In genomic region chr13:40025816-40026215, GRCm38 (mm10) we compare ENCODE assay signal across 17 mouse cellular contexts.
DNase-seq lines count a peak whose midpoint lies in the region; TF ChIP-seq lines count a peak whose summit lies in the region.
"Had no signal": no experiment of that assay in that cellular context is flagged by ENCODE, and none has a peak within 500 bp of the region (broad histone marks: within the 10 kb centered on the region; RNA-seq: fewer than 3 reads in every experiment).

No protein-coding gene starts in this region.

- TF ChIP-seq CTCF in thymus, adult 2 months (IDR thresholded peaks at IDR 0.05; ENCODE audit: borderline replicate concordance, control insufficient read depth, extremely low read depth, insufficient read depth, low read length, poor library complexity) = no peak

- H3K27me3 ChIP-seq in thymus, adult 2 months (ENCODE audit: control insufficient read depth, insufficient read depth, low read length) = no peaks in the 10 kb centered on the region
- H3K27me3 ChIP-seq: CH12.LX, Patski had no signal

- no peak for TF ChIP-seq POLR2A in thymus, adult 2 months (IDR thresholded peaks at IDR 0.05; ENCODE audit: control insufficient read depth, extremely low read depth, insufficient read depth, low read length, poor library complexity)

- H3K27ac ChIP-seq in thymus, adult 2 months (ENCODE audit: control insufficient read depth, insufficient read depth, low read length) = no peak overlapping the region

- 90% methylated on average over 4 of the region's 4 CpGs for WGBS in thymus, adult 2 months

- H3K36me3 ChIP-seq in thymus, adult 2 months (ENCODE audit: control insufficient read depth, insufficient read depth, low read length) = no peaks in the 10 kb centered on the region
- H3K36me3 ChIP-seq: G1E had no signal

- peak; percentile 97 for DNase-seq in fat pad, adult 2 months (ENCODE audit: extremely low read depth, low read depth, low spot score)
- peak; percentile 86 for DNase-seq in gonadal fat pad, adult 2 months (ENCODE audit: low read depth)
- no peak for DNase-seq in urinary bladder, postnatal 36 days (ENCODE audit: low spot score in 2 of 2)
- DNase-seq in thymus, adult 2 months = no peak
- DNase-seq: adrenal gland, adult 2 months; adrenal gland, adult 8-10 months; adrenal gland, postnatal 10 days; adrenal gland, postnatal 14 days; adrenal gland, postnatal 25 days; adrenal gland, postnatal 36 days; B cell, adult 2 months; cerebellum, adult 11 months; cerebellum, adult 11-12 months; cerebellum, adult 18-20 months had no signal

- no peak overlapping the region for H3K4me3 ChIP-seq in thymus, adult 2 months (ENCODE audit: control insufficient read depth, insufficient read depth, low read length)

- no peaks in the 10 kb centered on the region for H3K4me1 ChIP-seq in thymus, adult 2 months (replicated peaks; ENCODE audit: control insufficient read depth, insufficient read depth, low read length)

Comparison
In these comparisons a context has a peak if more than half of its experiments do, and no peak if none do; other contexts are left out.
1. DNase-seq: peak in fat pad, adult 2 months (single experiment) and gonadal fat pad, adult 2 months (single experiment); none in urinary bladder, postnatal 36 days (0 of 2) and thymus, adult 2 months (single experiment).